Mouse (Mus musculus): ENCODE data around the gene Sgsh. TPM values are rescaled to one million over a fixed set of nuclear protein-coding genes. Genes with fewer than 3 reads are reported as not detected.

Sgsh gene
- total and polyA plus RNA-seq, 3 experiments: 0.12 to 0.25 TPM; not detected in 1

GRCm38 (mm10) chr11:119344178-119344577 lies 11.2 kb downstream of the Sgsh start:
- Histone ChIP-seq H3K79me2 (ENCODE audit: control insufficient read depth, insufficient read depth, low read length, poor library complexity) (no peaks in the 10 kb centered on the region), H3K9ac (ENCODE audit: control insufficient read depth, low read depth, low read length, poor library complexity, severe bottlenecking) (no peak overlapping the region), H3K36me3 (ENCODE audit: control insufficient read depth in 1 of 2, insufficient read depth in 2 of 2, low read length in 2 of 2) (no peaks in the 10 kb centered on the region; a peak in 1 of 4 replicates), H3K27me3 (ENCODE audit: control insufficient read depth in 1 of 2, insufficient read depth in 2 of 2, low read length in 2 of 2) (no peaks in the 10 kb centered on the region), H3K4me3 (ENCODE audit: control insufficient read depth in 1 of 2, insufficient read depth in 1 of 2, low read depth in 2 of 2, low read length in 2 of 2) (no peak overlapping the region), H3K4me1 (ENCODE audit: control insufficient read depth in 1 of 2, insufficient read depth in 2 of 2, low read length in 2 of 2) (peaks cover 0 to 16% of the 10 kb centered on the region in 2 experiments; a peak in 2 of 4 replicates), H3K9me3 (replicated peaks; ENCODE audit: insufficient read depth, low read length) (no peaks in the 10 kb centered on the region), H3K27ac (ENCODE audit: control insufficient read depth, low read depth, low read length) (no peak overlapping the region)
- TF ChIP-seq MAFK (IDR thresholded peaks at IDR 0.05; ENCODE audit: borderline replicate concordance, low read depth, low read length): no peak
- DNase-seq (ENCODE audit: low read depth, low spot score): no peak

GRCm38 (mm10) chr11:119339637-119340036 lies 15.7 kb downstream of the Sgsh start:
- TF ChIP-seq SMC3 (IDR thresholded peaks at IDR 0.05; ENCODE audit: low read depth, low read length) (peak; percentile 93), SIN3A (IDR thresholded peaks at IDR 0.05; ENCODE audit: low read length) (peak; percentile 42; the same call in 1 of the 2 replicates), JUND (IDR thresholded peaks at IDR 0.05; ENCODE audit: low read depth, low read length) (0 out of 2 replicates have a peak, but pooled peaks have one; percentile 42), TCF12 (IDR thresholded peaks at IDR 0.05; ENCODE audit: low read depth, low read length) (no peak), GABPA (IDR thresholded peaks at IDR 0.05; ENCODE audit: low read depth, low read length) (no peak), EP300 (IDR thresholded peaks at IDR 0.05; ENCODE audit: low read depth in 1 of 2, low read length in 2 of 2) (no peak), MYB (IDR thresholded peaks at IDR 0.05; ENCODE audit: low read depth, low read length) (no peak), MXI1 (IDR thresholded peaks at IDR 0.05; ENCODE audit: low read depth, low read length) (no peak), ZC3H11A (IDR thresholded peaks at IDR 0.05; ENCODE audit: low read depth, low read length) (peak; percentile 95), TBP (IDR thresholded peaks at IDR 0.05; ENCODE audit: low read depth, low read length) (no peak), USF2 (IDR thresholded peaks at IDR 0.05; ENCODE audit: borderline replicate concordance in 1 of 2, insufficient read depth in 1 of 2, low read depth in 1 of 2, low read length in 2 of 2) (no peak), MEF2A (IDR thresholded peaks at IDR 0.05; ENCODE audit: extremely low read depth, insufficient replicate concordance, low read depth, low read length, poor library complexity, severe bottlenecking) (no peak), CHD1 (IDR thresholded peaks at IDR 0.05; ENCODE audit: low read depth, low read length) (no peak), CTCF (IDR thresholded peaks at IDR 0.05 in 2 of 3, conservative IDR thresholded peaks at IDR 0.05 in 1 of 3; ENCODE audit: control insufficient read depth in 1 of 3, insufficient read depth in 1 of 3, low read depth in 2 of 3, low read length in 3 of 3, poor library complexity in 1 of 3, severe bottlenecking in 1 of 3) (peak; percentile 76 to 90 (median 86)), MAX (IDR thresholded peaks at IDR 0.05; ENCODE audit: low read length) (no peak), USF1 (IDR thresholded peaks at IDR 0.05; ENCODE audit: low read depth, low read length) (no peak), MYC (IDR thresholded peaks at IDR 0.05; ENCODE audit: low read depth, low read length) (no peak), HCFC1 (IDR thresholded peaks at IDR 0.05; ENCODE audit: low read depth, low read length) (0 out of 2 replicates have a peak, but pooled peaks have one; percentile 16), ELF1 (IDR thresholded peaks at IDR 0.05; ENCODE audit: low read depth, low read length) (no peak), RAD21 (IDR thresholded peaks at IDR 0.05; ENCODE audit: low read depth, low read length) (peak; percentile 90)
- peaks cover 4% of the 10 kb centered on the region in 2 experiments; a peak in 3 of 4 replicates for H3K27me3 ChIP-seq (ENCODE audit: control insufficient read depth in 1 of 2, insufficient read depth in 2 of 2, low read length in 2 of 2)
- peak; percentile 89 for DNase-seq (ENCODE audit: low read depth, low spot score)

More at GRCm38 (mm10) chr11:119339637-119340036, 15.7 kb downstream of the Sgsh start:
- Histone ChIP-seq H3K27ac (ENCODE audit: control insufficient read depth, low read depth, low read length) (no peak overlapping the region), H3K79me2 (ENCODE audit: control insufficient read depth, insufficient read depth, low read length, poor library complexity) (no peaks in the 10 kb centered on the region), H3K9ac (ENCODE audit: control insufficient read depth, low read depth, low read length, poor library complexity, severe bottlenecking) (no peak overlapping the region), H3K9me3 (replicated peaks; ENCODE audit: insufficient read depth, low read length) (no peaks in the 10 kb centered on the region), H3K36me3 (ENCODE audit: control insufficient read depth in 1 of 2, insufficient read depth in 2 of 2, low read length in 2 of 2) (no peaks in the 10 kb centered on the region), H3K4me3 (ENCODE audit: control insufficient read depth in 1 of 2, insufficient read depth in 1 of 2, low read depth in 2 of 2, low read length in 2 of 2) (no peak overlapping the region), H3K4me1 (ENCODE audit: control insufficient read depth in 1 of 2, insufficient read depth in 2 of 2, low read length in 2 of 2) (no peaks in the 10 kb centered on the region)
